Mouse (Mus musculus): ENCODE results near the gene Pgm5.

GRCm38 (mm10) chr19:24735484-24736128, 126.0 kb downstream of the Pgm5 start:
- TF ChIP-seq MAFK (IDR thresholded peaks at IDR 0.05; ENCODE audit: insufficient read depth, low read depth, low read length): no peak
- TF ChIP-seq ZNF384 (IDR thresholded peaks at IDR 0.05; ENCODE audit: low read depth, low read length): no peak

All from ES-E14 (cell line).